Mouse (Mus musculus): ENCODE data around the gene Ear1. TPM values are rescaled to one million over a fixed set of nuclear protein-coding genes. Genes with fewer than 3 reads are reported as not detected.
A peak's percentile ranks its signal among the peaks of the same experiment; 100 is the strongest.
"Not testable (repeated sequence)": the region's sequence is repeated elsewhere in the genome, so short reads cannot be mapped to it uniquely, and the experiment has no call there.

The Ear1 gene
- polyA plus RNA-seq, 1 experiment from 2014 or later: not detected

DNA sequence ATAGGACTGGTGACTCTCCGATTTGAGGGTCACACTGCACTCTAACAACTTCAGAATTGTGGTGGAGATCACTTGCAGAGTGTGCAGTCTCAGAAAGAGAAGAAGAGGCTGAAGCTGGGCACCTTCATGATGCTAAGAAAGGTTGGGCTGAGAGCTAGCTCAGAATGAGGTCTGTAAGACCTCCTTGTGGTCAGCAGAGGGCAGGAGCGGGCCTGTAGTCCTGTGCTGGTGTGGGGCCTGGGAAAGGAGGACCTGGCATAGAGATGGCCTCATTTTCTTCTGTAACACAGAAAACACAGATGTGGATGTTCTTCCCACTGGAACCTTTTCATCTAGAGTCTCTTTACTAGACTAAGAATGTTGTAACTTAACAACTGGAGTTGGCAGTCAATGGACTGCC lies 2.5 kb upstream of the Ear1 start:
- not testable (repeated sequence) for H3K4me1 ChIP-seq (ENCODE audit: control insufficient read depth, insufficient read depth, low read length); H3K4me3 ChIP-seq (ENCODE audit: low read depth, low read length); DNase-seq (ENCODE audit: low spot score); H3K36me3 ChIP-seq (ENCODE audit: control insufficient read depth, insufficient read depth, low read length); H3K27ac ChIP-seq (ENCODE audit: low read depth, low read length); H3K4me2 ChIP-seq (ENCODE audit: low read length); H3K9ac ChIP-seq (ENCODE audit: low read length); H3K9me3 ChIP-seq (replicated peaks; ENCODE audit: control insufficient read depth, low read length); H3K27me3 ChIP-seq (replicated peaks; ENCODE audit: control insufficient read depth, insufficient read depth, low read length); ATAC-seq
- 70% methylated on average over 1 of the region's 2 CpGs for WGBS

- H3K36me3 ChIP-seq (ENCODE audit: control insufficient read depth, insufficient read depth, low read length); H3K4me1 ChIP-seq (ENCODE audit: control insufficient read depth, insufficient read depth, low read length); ATAC-seq; DNase-seq (ENCODE audit: low spot score); H3K9me3 ChIP-seq (replicated peaks; ENCODE audit: control insufficient read depth, low read length); H3K27me3 ChIP-seq (replicated peaks; ENCODE audit: control insufficient read depth, insufficient read depth, low read length); H3K27ac ChIP-seq (ENCODE audit: low read depth, low read length); H3K4me3 ChIP-seq (ENCODE audit: low read depth, low read length); H3K4me2 ChIP-seq (ENCODE audit: low read length); H3K9ac ChIP-seq (ENCODE audit: low read length): not testable (repeated sequence)
- 83% methylated on average over 3 of the region's 3 CpGs for WGBS
Observed at GRCm38 (mm10) chr14:43874862-43875261, 455 bp downstream of the Ear1 start.

GRCm38 (mm10) chr14:43860522-43860921 lies 14.8 kb downstream of the Ear1 start:
- ATAC-seq; H3K4me1 ChIP-seq (ENCODE audit: control insufficient read depth, insufficient read depth, low read length); H3K4me3 ChIP-seq (ENCODE audit: low read depth, low read length); H3K9me3 ChIP-seq (replicated peaks; ENCODE audit: control insufficient read depth, low read length); H3K27ac ChIP-seq (ENCODE audit: low read depth, low read length); H3K27me3 ChIP-seq (replicated peaks; ENCODE audit: control insufficient read depth, insufficient read depth, low read length); H3K4me2 ChIP-seq (ENCODE audit: low read length); H3K9ac ChIP-seq (ENCODE audit: low read length); H3K36me3 ChIP-seq (ENCODE audit: control insufficient read depth, insufficient read depth, low read length): not testable (repeated sequence)
- 35% methylated on average over 2 of the region's 2 CpGs for WGBS
- DNase-seq (ENCODE audit: low spot score): peak; percentile 49

- not testable (repeated sequence) for H3K4me2 ChIP-seq (ENCODE audit: low read length); H3K27ac ChIP-seq (ENCODE audit: low read depth, low read length); DNase-seq (ENCODE audit: low spot score); H3K36me3 ChIP-seq (ENCODE audit: control insufficient read depth, insufficient read depth, low read length); H3K4me1 ChIP-seq (ENCODE audit: control insufficient read depth, insufficient read depth, low read length); H3K9ac ChIP-seq (ENCODE audit: low read length); H3K9me3 ChIP-seq (replicated peaks; ENCODE audit: control insufficient read depth, low read length); H3K27me3 ChIP-seq (replicated peaks; ENCODE audit: control insufficient read depth, insufficient read depth, low read length); ATAC-seq; H3K4me3 ChIP-seq (ENCODE audit: low read depth, low read length)
- WGBS: 75% methylated on average over 4 of the region's 6 CpGs
Observed at GRCm38 (mm10) chr14:43859465-43859864, 15.9 kb downstream of the Ear1 start.

GRCm38 (mm10) chr14:43843949-43844573 lies 31.3 kb downstream of the Ear1 start:
- not testable (repeated sequence) for H3K27ac ChIP-seq (ENCODE audit: low read depth, low read length); H3K4me2 ChIP-seq (ENCODE audit: low read length); H3K4me1 ChIP-seq (ENCODE audit: control insufficient read depth, insufficient read depth, low read length); ATAC-seq; H3K27me3 ChIP-seq (replicated peaks; ENCODE audit: control insufficient read depth, insufficient read depth, low read length); H3K9ac ChIP-seq (ENCODE audit: low read length); H3K9me3 ChIP-seq (replicated peaks; ENCODE audit: control insufficient read depth, low read length); H3K4me3 ChIP-seq (ENCODE audit: low read depth, low read length); DNase-seq (ENCODE audit: low spot score); H3K36me3 ChIP-seq (ENCODE audit: control insufficient read depth, insufficient read depth, low read length)
- 79% methylated on average over 4 of the region's 4 CpGs for WGBS

- ATAC-seq; H3K9ac ChIP-seq (ENCODE audit: low read length); H3K4me1 ChIP-seq (ENCODE audit: control insufficient read depth, insufficient read depth, low read length); H3K27me3 ChIP-seq (replicated peaks; ENCODE audit: control insufficient read depth, insufficient read depth, low read length); H3K9me3 ChIP-seq (replicated peaks; ENCODE audit: control insufficient read depth, low read length); H3K36me3 ChIP-seq (ENCODE audit: control insufficient read depth, insufficient read depth, low read length); H3K4me3 ChIP-seq (ENCODE audit: low read depth, low read length); H3K27ac ChIP-seq (ENCODE audit: low read depth, low read length); DNase-seq (ENCODE audit: low spot score); H3K4me2 ChIP-seq (ENCODE audit: low read length): not testable (repeated sequence)
- 60% methylated on average over 1 of the region's 1 CpGs for WGBS
Observed at GRCm38 (mm10) chr14:43840976-43841375, 34.3 kb downstream of the Ear1 start.

- H3K4me3 ChIP-seq (ENCODE audit: low read depth, low read length); H3K27ac ChIP-seq (ENCODE audit: low read depth, low read length); H3K36me3 ChIP-seq (ENCODE audit: control insufficient read depth, insufficient read depth, low read length); H3K4me1 ChIP-seq (ENCODE audit: control insufficient read depth, insufficient read depth, low read length); H3K27me3 ChIP-seq (replicated peaks; ENCODE audit: control insufficient read depth, insufficient read depth, low read length); H3K9ac ChIP-seq (ENCODE audit: low read length); H3K4me2 ChIP-seq (ENCODE audit: low read length); H3K9me3 ChIP-seq (replicated peaks; ENCODE audit: control insufficient read depth, low read length); DNase-seq (ENCODE audit: low spot score); ATAC-seq: not testable (repeated sequence)
- 87% methylated on average over 2 of the region's 2 CpGs for WGBS
Observed at GRCm38 (mm10) chr14:43835366-43835765, 40.0 kb downstream of the Ear1 start.

- DNase-seq (ENCODE audit: low spot score); H3K4me2 ChIP-seq (ENCODE audit: low read length); H3K4me1 ChIP-seq (ENCODE audit: control insufficient read depth, insufficient read depth, low read length); H3K27me3 ChIP-seq (replicated peaks; ENCODE audit: control insufficient read depth, insufficient read depth, low read length); H3K27ac ChIP-seq (ENCODE audit: low read depth, low read length); H3K9ac ChIP-seq (ENCODE audit: low read length); H3K4me3 ChIP-seq (ENCODE audit: low read depth, low read length); H3K9me3 ChIP-seq (replicated peaks; ENCODE audit: control insufficient read depth, low read length); ATAC-seq; H3K36me3 ChIP-seq (ENCODE audit: control insufficient read depth, insufficient read depth, low read length): not testable (repeated sequence)
- WGBS: 29% methylated on average over 1 of the region's 1 CpGs
Observed at GRCm38 (mm10) chr14:43830385-43830784, 44.9 kb downstream of the Ear1 start.

DNA sequence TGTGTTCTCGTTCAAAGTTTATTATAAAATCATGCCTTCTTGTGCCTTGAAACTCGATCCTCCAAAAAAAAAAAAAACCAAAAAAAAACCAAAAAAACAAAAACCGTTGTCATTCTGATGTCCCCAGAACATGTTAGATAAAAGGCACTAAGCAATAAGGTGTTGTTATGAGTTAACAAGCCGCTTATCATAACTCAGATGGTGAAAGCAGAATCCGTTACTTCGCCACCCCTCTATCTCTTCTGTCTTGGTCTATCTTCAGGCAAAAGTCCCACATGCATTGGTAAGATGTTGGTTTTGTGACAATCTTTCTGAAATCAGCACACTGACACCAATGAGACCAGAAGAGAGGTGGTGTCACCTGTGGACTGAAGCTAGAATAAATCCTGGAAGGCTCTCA lies 51.1 kb downstream of the Ear1 start:
- ATAC-seq: not testable (repeated sequence)
- WGBS: 90% methylated on average over 6 of the region's 6 CpGs

More for the DNA sequence above, 51.1 kb downstream of the Ear1 start:
- H3K4me3 ChIP-seq (ENCODE audit: low read depth, low read length); DNase-seq (ENCODE audit: low spot score); H3K9me3 ChIP-seq (replicated peaks; ENCODE audit: control insufficient read depth, low read length); H3K4me1 ChIP-seq (ENCODE audit: control insufficient read depth, insufficient read depth, low read length); H3K27me3 ChIP-seq (replicated peaks; ENCODE audit: control insufficient read depth, insufficient read depth, low read length); H3K4me2 ChIP-seq (ENCODE audit: low read length); H3K36me3 ChIP-seq (ENCODE audit: control insufficient read depth, insufficient read depth, low read length); H3K9ac ChIP-seq (ENCODE audit: low read length); H3K27ac ChIP-seq (ENCODE audit: low read depth, low read length): not testable (repeated sequence)

Data from forebrain, embryonic 14.5 days (tissue).